Mouse (Mus musculus) heart, postnatal 0 days (tissue): ENCODE data around the gene Itgb2l. TPM values are rescaled to one million over a fixed set of nuclear protein-coding genes. Genes with fewer than 3 reads are reported as not detected.

Experiments used
- ATAC-seq: fragments of 200-750 bp; cut with Nextera tagmentation; 2 replicates; pipeline ENCODE4 v1.8.0; 2017; ENCODE audit warnings: low read depth, moderate number of reproducible peaks, moderate library complexity; ENCODE audit not compliant: insufficient read depth
- DNase-seq: peaks from one replicate; pipeline ENCODE4 v3.0.0-alpha.2; 2016; ENCODE audit warnings: low spot score
- H3K27ac ChIP-seq: fragments of 300-500 bp; sonication (generic); 2 replicates; pipeline ENCODE4 v1.5.1; 2014; ENCODE audit warnings: low read depth, mild to moderate bottlenecking
- H3K27me3 ChIP-seq: fragments of 300-500 bp; sonication (generic); 2 replicates; pipeline ENCODE4 v1.6.1; 2014; ENCODE audit warnings: low read length, mixed read lengths; ENCODE audit not compliant: control insufficient read depth, insufficient read depth
- H3K36me3 ChIP-seq: fragments of 300-500 bp; sonication (generic); replicated peaks from 2 replicates; pipeline ENCODE4 v1.6.1; 2014; ENCODE audit warnings: low read length, mixed read lengths; ENCODE audit not compliant: control insufficient read depth, insufficient read depth
- H3K4me1 ChIP-seq: fragments of 300-500 bp; sonication (generic); 2 replicates; pipeline ENCODE4 v1.6.1; 2014; ENCODE audit warnings: antibody characterized with exemption; ENCODE audit not compliant: control insufficient read depth, insufficient read depth
- H3K4me2 ChIP-seq: fragments of 300-500 bp; sonication (generic); 2 replicates; pipeline ENCODE4 v1.6.1; 2014; ENCODE audit warnings: low read depth, mild to moderate bottlenecking, low read length, moderate library complexity
- H3K4me3 ChIP-seq: fragments of 300-500 bp; sonication (generic); 2 replicates; pipeline ENCODE4 v1.5.1; 2014; ENCODE audit warnings: low read depth, low read length
- H3K9ac ChIP-seq: fragments of 300-500 bp; sonication (generic); replicated peaks from 2 replicates; pipeline ENCODE4 v1.6.1; 2014; ENCODE audit warnings: low read depth, low read length, mixed read lengths
- H3K9me3 ChIP-seq: fragments of 300-500 bp; sonication (generic); replicated peaks from 2 replicates; pipeline ENCODE4 v1.6.1; 2016; ENCODE audit warnings: low read length; ENCODE audit not compliant: control insufficient read depth
- CTCF ChIP-seq: IDR thresholded peaks from 2 replicates; pipeline ENCODE4 v1.5.1; 2016; ENCODE audit warnings: antibody characterized with exemption, control low read depth, low read depth
- EP300 ChIP-seq: IDR thresholded peaks from 2 replicates; pipeline ENCODE4 v1.6.1; 2016; ENCODE audit warnings: antibody characterized with exemption, low read depth
- WGBS: fragments of 180-500 bp; shearing (Covaris S2); extraction: QIAGEN DNeasy Blood & Tissue Kit; methylation state at CpG from one replicate; pipeline ENCODE4 v1.1.7; 2014; 5-methylcytosine and 5-hydroxymethylcytosine counted together
- polyA plus RNA-seq: library from polyadenylated mRNA; unstranded; fragments of >200 nt; fragmentation: Nextera tagmentation; extraction: Ambion mirVana; gene quantifications from 2 replicates; pipeline ENCODE4 v1.2.1, GENCODE M21; 2015
- total RNA-seq: library from RNA; depleted of rRNA; stranded (reverse); fragments of >200 nt; gene quantifications from 2 replicates; pipeline ENCODE4 v1.2.3, GENCODE M21; 2014; ENCODE audit warnings: low replicate concordance

Itgb2l gene
- total and polyA plus RNA-seq, 2 experiments from 2014 or later: not detected

DNA sequence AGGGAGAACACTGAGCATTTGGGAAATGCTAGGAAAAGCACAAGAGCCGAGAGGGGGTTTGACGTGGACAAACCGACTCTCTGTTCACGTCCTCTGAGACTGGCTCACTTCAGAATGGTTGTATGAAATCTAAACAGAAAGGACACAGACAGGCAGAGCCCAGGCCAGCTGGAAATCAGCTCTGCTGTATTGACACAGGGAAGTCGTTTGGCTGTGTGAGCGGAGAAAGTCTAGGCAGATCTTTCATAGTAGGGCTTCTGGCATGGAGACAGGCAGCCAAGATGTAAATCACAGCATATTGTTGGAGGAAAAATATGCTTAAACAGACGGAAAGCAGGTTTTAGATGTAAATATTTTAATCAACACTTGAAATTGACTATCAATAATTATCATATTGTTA lies 29.4 kb upstream of the Itgb2l start:
- Histone ChIP-seq H3K9ac (no peak overlapping the region), H3K27ac (no peak overlapping the region)
- 32% methylated on average over 7 of the region's 7 CpGs for WGBS

GRCm38 (mm10) chr16:96472361-96472760 lies 28.9 kb upstream of the Itgb2l start:
- Histone ChIP-seq H3K9me3 (no peaks in the 10 kb centered on the region), H3K4me1 (no peaks in the 10 kb centered on the region), H3K36me3 (no peaks in the 10 kb centered on the region), H3K4me2 (peak overlapping the region; percentile 9; the same call in 1 of the 2 replicates), H3K27me3 (no peaks in the 10 kb centered on the region), H3K4me3 (no peak overlapping the region), H3K9ac (no peak overlapping the region), H3K27ac (no peak overlapping the region)
- TF ChIP-seq EP300 (no peak), CTCF (no peak)
- WGBS: 15% methylated on average over 5 of the region's 5 CpGs
- DNase-seq: peak; percentile 6
- ATAC-seq: no peak

More for the DNA sequence above, 29.4 kb upstream of the Itgb2l start:
- H3K4me3 ChIP-seq: no peak overlapping the region
- no peaks in the 10 kb centered on the region for H3K4me1 ChIP-seq
- no peak for DNase-seq
- ATAC-seq: no peak
- H3K36me3 ChIP-seq: no peaks in the 10 kb centered on the region
- H3K9me3 ChIP-seq: no peaks in the 10 kb centered on the region
- no peaks in the 10 kb centered on the region for H3K27me3 ChIP-seq
- TF ChIP-seq CTCF: no peak
- TF ChIP-seq EP300: no peak
- H3K4me2 ChIP-seq: peak overlapping the region; percentile 9; the same call in 1 of the 2 replicates

- Histone ChIP-seq H3K4me1 (no peaks in the 10 kb centered on the region), H3K9me3 (no peaks in the 10 kb centered on the region), H3K9ac (no peak overlapping the region), H3K36me3 (no peaks in the 10 kb centered on the region), H3K4me3 (no peak overlapping the region), H3K4me2 (no peak overlapping the region), H3K27ac (no peak overlapping the region), H3K27me3 (no peaks in the 10 kb centered on the region)
- DNase-seq: no peak
- no peak for ATAC-seq
- 59% methylated on average over 4 of the region's 4 CpGs for WGBS
- TF ChIP-seq CTCF: 0 out of 2 replicates have a peak, but pooled peaks have one; percentile 8
- TF ChIP-seq EP300: no peak
Observed at GRCm38 (mm10) chr16:96469640-96470039, 26.2 kb upstream of the Itgb2l start.

- peak; percentile 10 for DNase-seq
- Histone ChIP-seq H3K27ac (no peak overlapping the region), H3K36me3 (no peaks in the 10 kb centered on the region), H3K4me3 (no peak overlapping the region), H3K9me3 (no peaks in the 10 kb centered on the region), H3K4me1 (no peaks in the 10 kb centered on the region), H3K9ac (no peak overlapping the region), H3K4me2 (no peak overlapping the region), H3K27me3 (no peaks in the 10 kb centered on the region)
- TF ChIP-seq CTCF (no peak), EP300 (no peak)
- 62% methylated on average over 4 of the region's 4 CpGs for WGBS
- peak; percentile 57 for ATAC-seq
Observed at GRCm38 (mm10) chr16:96468698-96469097, 25.3 kb upstream of the Itgb2l start.

DNA sequence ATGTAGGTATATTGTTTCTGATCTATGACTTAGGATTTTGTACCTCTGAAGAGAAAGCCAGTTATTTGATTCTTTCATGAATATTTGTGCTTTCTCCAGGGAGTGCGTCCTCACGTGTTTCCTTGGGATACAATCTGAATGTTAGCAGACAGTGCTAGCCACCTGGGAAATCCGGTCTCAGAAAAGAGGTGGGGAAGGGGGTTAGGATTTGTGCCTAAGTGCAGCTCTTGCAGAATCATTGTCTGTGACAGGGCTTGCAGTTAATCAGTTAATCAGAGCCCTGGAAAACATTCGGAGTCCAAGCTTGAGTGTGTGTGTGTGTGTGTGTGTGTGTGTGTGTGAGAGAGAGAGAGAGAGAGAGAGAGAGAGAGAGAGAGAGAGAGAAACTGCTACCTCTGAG lies 24.6 kb upstream of the Itgb2l start:
- 57% methylated on average over 4 of the region's 4 CpGs for WGBS
- no peak for TF ChIP-seq CTCF
- TF ChIP-seq EP300: no peak
- DNase-seq (no peak), ATAC-seq (no peak)
- no peak overlapping the region for H3K4me3 ChIP-seq
- H3K27ac ChIP-seq: no peak overlapping the region
- H3K4me1 ChIP-seq: no peaks in the 10 kb centered on the region
- H3K4me2 ChIP-seq: no peak overlapping the region
- H3K9me3 ChIP-seq: no peaks in the 10 kb centered on the region
- no peaks in the 10 kb centered on the region for H3K27me3 ChIP-seq
- H3K9ac ChIP-seq: no peak overlapping the region
- no peaks in the 10 kb centered on the region for H3K36me3 ChIP-seq

- peak; percentile 94 for TF ChIP-seq CTCF
- TF ChIP-seq EP300: no peak
- Histone ChIP-seq H3K4me2 (no peak within 1 kb of the TSS), H3K9me3 (no peaks in the 10 kb centered on the region), H3K4me1 (no peaks in the 10 kb centered on the region), H3K27me3 (no peaks in the 10 kb centered on the region), H3K27ac (no peak within 1 kb of the TSS), H3K4me3 (no peak within 1 kb of the TSS), H3K36me3 (no peaks in the 10 kb centered on the region), H3K9ac (no peak within 1 kb of the TSS)
- ATAC-seq: no peak
- peak; percentile 39 for DNase-seq
- 14% methylated on average over 8 of the region's 8 CpGs for WGBS
Observed at GRCm38 (mm10) chr16:96467445-96467844, 24.0 kb upstream of the Itgb2l start, which contains the start of gene Pcp4. Gene Pcp4, plus strand, starts transcription at chr16:96467606.
